Mouse (Mus musculus) megakaryocyte-erythroid progenitor cell, adult 5 weeks (primary cell): ENCODE data around the gene Taar7b. TPM values are rescaled to one million over a fixed set of nuclear protein-coding genes. Genes with fewer than 3 reads are reported as not detected.

Experiments used
- polyA plus RNA-seq: library from polyadenylated mRNA; stranded (reverse); fragments of >175 nt; gene quantifications from 2 replicates; pipeline ENCODE4 v1.2.3, GENCODE M21; 2012

The Taar7b gene
- not detected in 2 replicates for polyA plus RNA-seq

GRCm38 (mm10) chr10:23999639-24000038 lies at the start of gene Taar7b:
Gene Taar7b (plus strand): TSS chr10:23999939.

GRCm38 (mm10) chr10:23960444-23960915 lies 39.3 kb upstream of the Taar7b start, which contains the start of gene Taar4:
Gene Taar4 (plus strand): TSS chr10:23960494.

GRCm38 (mm10) chr10:23970656-23971165 lies 29.0 kb upstream of the Taar7b start, which contains the start of gene Taar5:
Gene Taar5 (plus strand): TSS chr10:23970706.

GRCm38 (mm10) chr10:23985546-23985945 lies 14.2 kb upstream of the Taar7b start, which contains the start of gene Taar6:
Gene Taar6 (minus strand): TSS chr10:23985646.

GRCm38 (mm10) chr10:23993381-23993780 lies 6.4 kb upstream of the Taar7b start, which contains the start of gene Taar7a:
Gene Taar7a (minus strand): TSS chr10:23993481.

GRCm38 (mm10) chr10:24026922-24027321 lies 27.2 kb downstream of the Taar7b start, which contains the start of gene Taar7d:
Gene Taar7d (plus strand): TSS chr10:24027222.

GRCm38 (mm10) chr10:24037314-24037713 lies 37.6 kb downstream of the Taar7b start, which contains the start of gene Taar7e:
Gene Taar7e (plus strand): TSS chr10:24037614.

GRCm38 (mm10) chr10:24049210-24049609 lies 49.5 kb downstream of the Taar7b start, which contains the start of gene Taar7f:
Gene Taar7f (plus strand): TSS chr10:24049510.

Other genes starting within 250 kb of the Taar7b start
- gene Rps12, start 212.7 kb upstream of the Taar7b start, polyA plus RNA-seq: 1,520 and 1,521 TPM in 2 replicates
- 0.41 and 1.4 TPM in 2 replicates for gene Slc18b1, start 203.0 kb upstream of the Taar7b start, polyA plus RNA-seq
- 0.12 TPM in 1 of 2 replicates, not detected in the other for gene Vnn3, start 148.5 kb upstream of the Taar7b start, polyA plus RNA-seq
- not detected in 2 replicates for gene Vnn1, start 105.3 kb upstream of the Taar7b start, polyA plus RNA-seq
- not detected in 2 replicates for gene Taar1, start 79.6 kb upstream of the Taar7b start, polyA plus RNA-seq
- not detected in 2 replicates for gene Taar2, start 61.4 kb upstream of the Taar7b start, polyA plus RNA-seq
- gene Taar3, start 50.4 kb upstream of the Taar7b start, polyA plus RNA-seq: not detected in 2 replicates
- gene Taar4, start 39.4 kb upstream of the Taar7b start, polyA plus RNA-seq: not detected in 2 replicates
- gene Taar5, start 29.2 kb upstream of the Taar7b start, polyA plus RNA-seq: not detected in 2 replicates
- gene Taar6, start 14.3 kb upstream of the Taar7b start, polyA plus RNA-seq: not detected in 2 replicates
- not detected in 2 replicates for gene Taar7a, start 6.5 kb upstream of the Taar7b start, polyA plus RNA-seq
- gene Taar7d, start 27.3 kb downstream of the Taar7b start, polyA plus RNA-seq: not detected in 2 replicates
- gene Taar7e, start 37.7 kb downstream of the Taar7b start, polyA plus RNA-seq: not detected in 2 replicates
- gene Taar7f, start 49.6 kb downstream of the Taar7b start, polyA plus RNA-seq: not detected in 2 replicates
- not detected in 2 replicates for gene Taar8a, start 76.6 kb downstream of the Taar7b start, polyA plus RNA-seq
- gene Taar8b, start 92.4 kb downstream of the Taar7b start, polyA plus RNA-seq: not detected in 2 replicates
- not detected in 2 replicates for gene Taar8c, start 102.0 kb downstream of the Taar7b start, polyA plus RNA-seq
- not detected in 2 replicates for gene Taar9, start 109.6 kb downstream of the Taar7b start, polyA plus RNA-seq
- 126 and 152 TPM in 2 replicates for gene Stx7, start 149.4 kb downstream of the Taar7b start, polyA plus RNA-seq
- gene Moxd1, start 223.6 kb downstream of the Taar7b start, polyA plus RNA-seq: not detected in 2 replicates